Mouse (Mus musculus) limb, embryonic 15.5 days (tissue): ENCODE data around the gene Lrch3. TPM values are rescaled to one million over a fixed set of nuclear protein-coding genes. Genes with fewer than 3 reads are reported as not detected.

Experiments
- ATAC-seq: fragments of 200-750 bp; cut with Nextera tagmentation; 2 replicates; pipeline ENCODE4 v1.8.0; 2017; ENCODE audit warnings: low read depth, moderate TSS enrichment; ENCODE audit not compliant: insufficient number of reproducible peaks, low FRiP score, low TSS enrichment
- H3K27ac ChIP-seq: fragments of 300-500 bp; sonication (generic); 2 replicates; pipeline ENCODE4 v1.5.1; 2015; ENCODE audit warnings: moderate library complexity, mild to moderate bottlenecking, inconsistent platforms
- H3K27me3 ChIP-seq: fragments of 300-500 bp; sonication (generic); 2 replicates; pipeline ENCODE4 v1.6.1; 2015; ENCODE audit warnings: inconsistent platforms
- H3K36me3 ChIP-seq: fragments of 300-500 bp; sonication (generic); 2 replicates; pipeline ENCODE4 v1.6.1; 2015; ENCODE audit warnings: inconsistent platforms
- H3K4me1 ChIP-seq: fragments of 300-500 bp; sonication (generic); 2 replicates; pipeline ENCODE4 v1.6.1; 2015; ENCODE audit warnings: inconsistent platforms
- H3K4me2 ChIP-seq: fragments of 300-500 bp; sonication (generic); 2 replicates; pipeline ENCODE4 v1.6.1; 2015; ENCODE audit warnings: mild to moderate bottlenecking, inconsistent platforms
- H3K4me3 ChIP-seq: fragments of 300-500 bp; sonication (generic); 2 replicates; pipeline ENCODE4 v1.5.1; 2015; ENCODE audit warnings: mild to moderate bottlenecking, inconsistent platforms
- H3K9ac ChIP-seq: fragments of 300-500 bp; sonication (generic); 2 replicates; pipeline ENCODE4 v1.6.1; 2015; ENCODE audit warnings: inconsistent platforms
- H3K9me3 ChIP-seq: fragments of 300-500 bp; sonication (generic); 2 replicates; pipeline ENCODE4 v1.6.1; 2016; ENCODE audit warnings: inconsistent platforms
- WGBS: fragments of 180-500 bp; shearing (Covaris S2); methylation state at CpG from one replicate; pipeline ENCODE4 v1.1.7; 2015; 5-methylcytosine and 5-hydroxymethylcytosine counted together
- polyA plus RNA-seq: library from polyadenylated mRNA; unstranded; fragments of >200 nt; fragmentation: Nextera tagmentation; extraction: Ambion mirVana; gene quantifications from 2 replicates; pipeline ENCODE4 v1.2.1, GENCODE M21; 2015

Gene Lrch3
- polyA plus RNA-seq, 1 experiment from 2014 or later, result 23.1 TPM

- H3K4me1 ChIP-seq, result peaks cover 20% of the 10 kb centered on the region
- H3K4me3 ChIP-seq, result peak overlapping the region; percentile 87
- no peaks in the 10 kb centered on the region for H3K9me3 ChIP-seq
- H3K27me3 ChIP-seq, result no peaks in the 10 kb centered on the region
- H3K36me3 ChIP-seq, result no peaks in the 10 kb centered on the region
- H3K27ac ChIP-seq, result no peak overlapping the region
- H3K4me2 ChIP-seq, result peak overlapping the region; percentile 75
- H3K9ac ChIP-seq, result no peak overlapping the region
- WGBS, result 84% methylated on average over 14 of the region's 14 CpGs
- no peak for ATAC-seq
Observed at GRCm38 (mm10) chr16:32878972-32879926, 34.7 kb upstream of the Lrch3 start.

DNA sequence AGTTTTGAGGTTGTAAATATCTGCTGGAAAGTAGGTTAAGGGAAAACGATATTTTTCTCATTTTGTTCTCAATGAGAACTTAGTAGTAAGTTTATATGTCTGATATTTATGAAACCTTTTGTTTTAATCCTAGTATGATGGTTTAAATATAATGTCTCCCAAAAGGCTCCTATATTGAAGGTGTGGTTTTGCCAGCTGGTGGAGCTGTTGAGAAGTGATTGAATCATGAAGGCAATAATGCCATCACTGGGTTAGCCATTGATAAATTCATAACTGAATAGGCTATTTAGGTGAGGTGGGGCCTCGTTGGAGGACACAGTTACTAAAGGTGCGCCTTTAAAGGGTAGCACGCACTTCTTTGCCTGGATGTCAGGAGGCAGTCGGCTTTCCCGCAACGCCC is 32.4 kb upstream of the Lrch3 start:
- Histone ChIP-seq H3K4me3 (no peak overlapping the region), H3K9me3 (no peaks in the 10 kb centered on the region), H3K4me1 (peaks cover 20% of the 10 kb centered on the region), H3K9ac (no peak overlapping the region), H3K36me3 (0 out of 2 replicates have a peak, but pooled peaks cover 7% of the 10 kb centered on the region), H3K27me3 (no peaks in the 10 kb centered on the region), H3K4me2 (no peak overlapping the region), H3K27ac (no peak overlapping the region)
- no peak for ATAC-seq
- 75% methylated on average over 7 of the region's 7 CpGs for WGBS

DNA sequence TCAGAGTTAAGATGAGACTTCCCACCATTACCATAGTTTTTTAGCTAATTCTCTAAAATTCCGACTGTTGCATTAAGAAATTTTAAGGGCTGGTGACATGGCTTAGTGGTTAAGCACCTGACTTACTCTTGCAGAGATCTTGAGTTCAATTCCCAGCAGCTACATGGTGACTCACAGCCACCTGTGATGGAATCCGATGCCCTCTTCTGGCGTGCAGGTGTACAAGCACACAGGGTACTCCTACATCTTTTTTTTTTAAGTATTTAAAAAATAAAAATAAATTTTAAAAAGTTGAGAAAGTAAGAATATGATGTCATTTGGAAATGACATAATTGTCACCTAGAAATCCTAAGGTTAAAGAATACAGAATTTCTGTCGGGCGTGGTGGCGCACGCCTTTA is 25.9 kb upstream of the Lrch3 start:
- Histone ChIP-seq H3K4me1 (no peaks in the 10 kb centered on the region), H3K9me3 (no peaks in the 10 kb centered on the region), H3K27ac (no peak overlapping the region), H3K4me3 (no peak overlapping the region), H3K27me3 (no peaks in the 10 kb centered on the region), H3K36me3 (peaks cover 39% of the 10 kb centered on the region), H3K9ac (no peak overlapping the region), H3K4me2 (no peak overlapping the region)
- WGBS, result 87% methylated on average over 7 of the region's 7 CpGs
- ATAC-seq, result no peak

DNA sequence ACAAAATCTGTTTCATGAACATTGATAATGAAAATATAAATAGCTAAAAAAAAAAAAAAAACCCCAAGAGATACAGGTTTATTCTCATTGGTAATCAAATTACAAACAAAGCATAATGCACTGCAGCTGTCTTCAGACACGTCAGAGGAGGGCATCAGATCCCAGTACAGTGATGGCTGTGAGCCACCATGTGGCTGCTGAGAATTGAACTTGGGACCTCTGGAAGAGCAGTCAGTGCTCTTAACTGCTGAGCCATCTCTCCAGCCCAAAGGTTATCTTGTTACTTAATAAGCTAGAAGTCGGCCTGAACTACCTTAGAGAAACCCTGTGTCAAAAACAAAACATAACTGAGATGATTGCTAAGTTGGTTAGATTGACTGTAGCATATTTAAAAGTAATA is 24.0 kb upstream of the Lrch3 start:
- H3K4me1 ChIP-seq, result no peaks in the 10 kb centered on the region
- no peaks in the 10 kb centered on the region for H3K27me3 ChIP-seq
- peaks cover 50% of the 10 kb centered on the region for H3K36me3 ChIP-seq
- 57% methylated on average over 2 of the region's 2 CpGs for WGBS
- H3K4me2 ChIP-seq, result no peak overlapping the region
- no peak overlapping the region for H3K9ac ChIP-seq
- H3K9me3 ChIP-seq, result no peaks in the 10 kb centered on the region
- ATAC-seq, result no peak
- no peak overlapping the region for H3K4me3 ChIP-seq
- H3K27ac ChIP-seq, result no peak overlapping the region

- no peak for ATAC-seq
- Histone ChIP-seq H3K27ac (no peak overlapping the region), H3K9ac (no peak overlapping the region), H3K4me3 (no peak overlapping the region), H3K9me3 (no peaks in the 10 kb centered on the region), H3K4me1 (no peaks in the 10 kb centered on the region), H3K27me3 (no peaks in the 10 kb centered on the region), H3K4me2 (no peak overlapping the region), H3K36me3 (peaks cover 57% of the 10 kb centered on the region)
Observed at GRCm38 (mm10) chr16:32896126-32896525, 17.8 kb upstream of the Lrch3 start.

DNA sequence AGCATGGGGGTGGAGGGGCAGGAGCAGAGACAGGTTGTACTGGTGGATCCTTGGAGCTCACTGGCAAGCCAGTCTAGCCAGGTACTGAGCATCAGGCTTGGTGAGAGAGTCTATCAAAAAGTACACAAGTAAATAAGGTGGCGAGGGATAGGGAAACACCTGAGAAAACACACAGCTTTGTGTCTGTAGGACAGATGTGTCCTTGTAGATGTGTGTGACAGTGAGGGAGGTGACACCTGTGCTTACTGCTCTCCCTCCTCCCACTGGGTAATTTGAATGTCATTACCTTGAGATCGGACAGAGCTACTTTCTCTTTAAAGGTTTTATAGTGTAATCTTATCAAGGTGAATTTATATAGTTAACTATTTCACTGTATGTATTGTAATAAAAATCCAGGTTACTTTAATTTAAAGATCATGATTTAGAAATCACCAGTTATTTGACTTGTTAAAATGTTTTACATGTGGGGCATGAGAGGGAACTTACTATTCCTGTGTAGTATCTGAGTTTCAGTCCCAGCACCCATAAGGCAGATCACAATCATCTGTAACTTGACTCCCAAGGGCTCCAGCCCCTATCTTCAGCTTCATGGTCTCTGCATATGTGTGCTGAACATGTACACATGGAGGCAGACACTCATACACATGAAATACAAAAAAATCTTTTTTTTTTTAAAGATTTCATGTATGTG is 12.4 kb upstream of the Lrch3 start:
- no peak overlapping the region for H3K4me2 ChIP-seq
- H3K4me3 ChIP-seq, result no peak overlapping the region
- H3K9me3 ChIP-seq, result no peaks in the 10 kb centered on the region
- no peak overlapping the region for H3K9ac ChIP-seq
- H3K36me3 ChIP-seq, result peaks cover 44% of the 10 kb centered on the region
- no peaks in the 10 kb centered on the region for H3K4me1 ChIP-seq
- no peak overlapping the region for H3K27ac ChIP-seq
- 74% methylated on average over 2 of the region's 2 CpGs for WGBS
- H3K27me3 ChIP-seq, result no peaks in the 10 kb centered on the region
- ATAC-seq, result no peak

GRCm38 (mm10) chr16:32902051-32902428 is 11.9 kb upstream of the Lrch3 start:
- no peaks in the 10 kb centered on the region for H3K9me3 ChIP-seq
- H3K4me2 ChIP-seq, result no peak overlapping the region
- peaks cover 48% of the 10 kb centered on the region for H3K36me3 ChIP-seq
- ATAC-seq, result no peak
- no peak overlapping the region for H3K9ac ChIP-seq
- 67% methylated on average over 3 of the region's 3 CpGs for WGBS
- no peak overlapping the region for H3K27ac ChIP-seq
- no peaks in the 10 kb centered on the region for H3K4me1 ChIP-seq
- no peaks in the 10 kb centered on the region for H3K27me3 ChIP-seq
- H3K4me3 ChIP-seq, result no peak overlapping the region

DNA sequence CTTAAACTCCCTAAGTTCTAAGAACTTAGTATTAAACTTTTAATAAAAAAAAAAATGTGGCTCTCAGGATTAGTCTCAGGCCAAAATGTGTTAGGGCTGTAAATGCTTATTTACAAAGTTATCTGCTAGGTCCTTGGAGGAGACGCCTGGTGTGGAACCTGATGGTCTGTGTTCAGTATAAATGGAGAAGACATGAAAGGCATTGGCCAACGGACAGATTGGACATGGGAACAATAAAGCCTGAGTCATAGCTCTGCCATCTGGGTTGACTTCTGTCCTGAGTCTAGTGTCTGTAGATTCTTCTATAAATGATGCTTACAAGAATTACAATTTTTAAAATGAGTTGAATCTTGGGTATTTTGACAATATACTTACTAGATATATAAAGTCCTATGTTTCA is 7.7 kb upstream of the Lrch3 start:
- WGBS, result 75% methylated on average over 2 of the region's 2 CpGs
- H3K9me3 ChIP-seq, result no peaks in the 10 kb centered on the region
- H3K4me1 ChIP-seq, result no peaks in the 10 kb centered on the region
- no peak overlapping the region for H3K4me3 ChIP-seq
- no peak overlapping the region for H3K4me2 ChIP-seq
- H3K9ac ChIP-seq, result no peak overlapping the region
- no peak overlapping the region for H3K27ac ChIP-seq
- H3K27me3 ChIP-seq, result no peaks in the 10 kb centered on the region
- no peak for ATAC-seq
- H3K36me3 ChIP-seq, result peaks cover 25% of the 10 kb centered on the region

DNA sequence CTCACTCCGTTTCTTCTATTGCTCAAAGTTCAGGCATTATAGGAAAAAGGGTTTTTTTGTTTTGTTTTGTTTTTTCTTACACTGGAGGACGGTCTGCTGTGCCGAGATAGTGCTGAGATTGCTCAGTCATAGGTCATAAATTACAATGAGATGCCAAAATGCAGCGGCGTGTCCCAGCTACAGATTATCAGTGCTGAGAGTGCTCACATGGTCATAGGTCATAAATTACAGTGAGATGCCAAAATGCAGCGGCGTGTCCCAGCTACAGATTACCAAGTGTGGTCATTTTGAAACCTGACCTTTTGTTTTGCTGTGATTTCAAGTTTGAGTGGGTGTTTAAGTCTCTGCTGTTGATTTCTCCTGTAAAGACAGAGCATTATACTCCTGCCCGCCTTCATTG is 7.2 kb upstream of the Lrch3 start:
- H3K9ac ChIP-seq, result no peak overlapping the region
- ATAC-seq, result no peak
- H3K4me2 ChIP-seq, result no peak overlapping the region
- H3K4me1 ChIP-seq, result no peaks in the 10 kb centered on the region
- no peak overlapping the region for H3K27ac ChIP-seq
- H3K4me3 ChIP-seq, result no peak overlapping the region
- WGBS, result 74% methylated on average over 8 of the region's 8 CpGs
- no peaks in the 10 kb centered on the region for H3K27me3 ChIP-seq
- no peaks in the 10 kb centered on the region for H3K9me3 ChIP-seq
- peaks cover 24% of the 10 kb centered on the region for H3K36me3 ChIP-seq

- no peak overlapping the region for H3K27ac ChIP-seq
- H3K4me1 ChIP-seq, result peaks cover 5% of the 10 kb centered on the region; the same call in 1 of the 2 replicates
- no peaks in the 10 kb centered on the region for H3K27me3 ChIP-seq
- 0 out of 2 replicates have a peak overlapping the region, but pooled peaks have one; percentile 85 for H3K4me3 ChIP-seq
- no peak overlapping the region for H3K9ac ChIP-seq
- 53% methylated on average over 7 of the region's 7 CpGs for WGBS
- H3K9me3 ChIP-seq, result no peaks in the 10 kb centered on the region
- 0 out of 2 replicates have a peak, but pooled peaks cover under 1% of the 10 kb centered on the region for H3K36me3 ChIP-seq
- no peak for ATAC-seq
- H3K4me2 ChIP-seq, result peak overlapping the region; percentile 76
Observed at GRCm38 (mm10) chr16:32913212-32913611, 688 bp upstream of the Lrch3 start.

DNA sequence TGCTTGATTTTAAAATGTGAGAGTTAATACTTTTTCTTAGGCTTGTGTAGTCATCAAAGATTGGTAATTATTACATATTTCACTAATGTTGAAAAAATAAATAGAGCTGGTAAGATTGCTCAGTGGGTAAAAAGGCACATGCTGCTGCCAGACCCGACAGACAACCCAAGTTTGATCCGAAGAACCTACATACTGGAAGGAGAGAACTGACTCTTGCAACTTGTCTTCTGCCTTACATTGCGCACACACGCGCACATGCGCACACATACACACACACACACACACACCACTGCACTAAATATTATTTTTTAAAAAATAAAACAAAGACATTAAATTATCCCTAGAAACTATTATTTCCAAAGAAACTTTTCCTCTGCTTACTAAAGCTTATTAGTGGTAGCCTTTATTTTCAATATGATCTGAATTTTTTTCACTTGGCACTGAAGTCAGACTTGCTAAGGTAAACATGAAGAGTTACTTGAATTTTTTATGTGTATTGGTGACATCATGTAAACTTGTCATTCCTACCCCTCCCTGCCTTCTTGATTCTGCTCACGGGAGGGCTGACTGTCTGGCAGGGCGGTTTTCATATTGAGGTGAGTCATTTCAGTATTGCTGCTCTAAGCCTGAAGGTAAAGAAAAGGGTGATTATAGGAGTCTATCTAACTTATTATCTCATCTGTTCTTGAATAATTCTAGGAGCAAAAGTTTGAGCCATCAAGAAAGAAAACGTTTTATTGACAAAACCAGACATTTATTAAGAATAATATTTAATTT is 1.6 kb downstream of the Lrch3 start:
- Histone ChIP-seq H3K27me3 (no peaks in the 10 kb centered on the region), H3K4me2 (peak overlapping the region; percentile 76), H3K9ac (no peak overlapping the region), H3K36me3 (no peaks in the 10 kb centered on the region), H3K4me3 (peak overlapping the region; percentile 85; the same call in 1 of the 2 replicates), H3K27ac (no peak overlapping the region), H3K9me3 (no peaks in the 10 kb centered on the region), H3K4me1 (peaks cover 5% of the 10 kb centered on the region; the same call in 1 of the 2 replicates)
- no peak for ATAC-seq
- WGBS, result 67% methylated on average over 9 of the region's 9 CpGs
